Mouse (Mus musculus) heart, embryonic 14.5 days (tissue): ENCODE measurements around the gene Ash1l. TPM values are rescaled to one million over a fixed set of nuclear protein-coding genes. Genes with fewer than 3 reads are reported as not detected.

Source experiments
- ATAC-seq: fragments of 200-750 bp; cut with Nextera tagmentation; 2 replicates; pipeline ENCODE4 v1.8.0; 2017; ENCODE audit warnings: low read depth, moderate TSS enrichment; ENCODE audit not compliant: insufficient number of reproducible peaks, insufficient read depth, low FRiP score
- H3K27ac ChIP-seq, 2 experiments: fragments of 200-500 bp in 1 of 2; fragments of 300-500 bp in 1 of 2; sonication (generic) in 1 of 2; replicated peaks in 1 of 2; 2 replicates each; pipeline ENCODE4 v1.5.1; 2012 to 2014; ENCODE audit warnings: low read depth in 2 of 2, low read length in 2 of 2, control low read depth in 1 of 2, mild to moderate bottlenecking in 1 of 2, mixed read lengths in 1 of 2; ENCODE audit not compliant: control insufficient read depth in 1 of 2, insufficient read depth in 1 of 2
- H3K27me3 ChIP-seq: fragments of 300-500 bp; sonication (generic); 2 replicates; pipeline ENCODE4 v1.6.1; 2014; ENCODE audit warnings: mild to moderate bottlenecking, low read length, control low read depth; ENCODE audit not compliant: control insufficient read depth, insufficient read depth
- H3K36me3 ChIP-seq: fragments of 300-500 bp; sonication (generic); 2 replicates; pipeline ENCODE4 v1.6.1; 2014; ENCODE audit warnings: mild to moderate bottlenecking, control low read depth, low read length, mixed read lengths; ENCODE audit not compliant: control insufficient read depth, insufficient read depth
- H3K4me1 ChIP-seq, 2 experiments: fragments of 200-500 bp in 1 of 2; fragments of 300-500 bp in 1 of 2; sonication (generic) in 1 of 2; 2 replicates each; pipeline ENCODE4 v1.6.1; 2012 to 2014; ENCODE audit warnings: low read length in 2 of 2, control low read depth in 1 of 2, mixed read lengths in 1 of 2; ENCODE audit not compliant: control insufficient read depth in 2 of 2, insufficient read depth in 2 of 2
- H3K4me2 ChIP-seq: fragments of 300-500 bp; sonication (generic); 2 replicates; pipeline ENCODE4 v1.6.1; 2014; ENCODE audit warnings: mild to moderate bottlenecking, low read length
- H3K4me3 ChIP-seq, 2 experiments: fragments of 200-500 bp in 1 of 2; fragments of 300-500 bp in 1 of 2; sonication (generic) in 1 of 2; 2 replicates each; pipeline ENCODE4 v1.5.1; 2012 to 2014; ENCODE audit warnings: low read length in 2 of 2, mild to moderate bottlenecking in 2 of 2, control low read depth in 1 of 2, low read depth in 1 of 2, moderate library complexity in 1 of 2; ENCODE audit not compliant: control insufficient read depth in 1 of 2, insufficient read depth in 1 of 2
- H3K9ac ChIP-seq: fragments of 300-500 bp; sonication (generic); 2 replicates; pipeline ENCODE4 v1.6.1; 2014; ENCODE audit warnings: mild to moderate bottlenecking, low read length
- H3K9me3 ChIP-seq: fragments of 300-500 bp; sonication (generic); 2 replicates; pipeline ENCODE4 v1.6.1; 2016; ENCODE audit warnings: low read length, control low read depth; ENCODE audit not compliant: control insufficient read depth
- WGBS: fragments of 180-500 bp; shearing (Covaris S2); extraction: QIAGEN DNeasy Blood & Tissue Kit; methylation state at CpG from one replicate; pipeline ENCODE4 v1.1.7; 2014; 5-methylcytosine and 5-hydroxymethylcytosine counted together
- polyA plus RNA-seq: library from polyadenylated mRNA; unstranded; fragments of >200 nt; fragmentation: Nextera tagmentation; extraction: Ambion mirVana; gene quantifications from 2 replicates; pipeline ENCODE4 v1.2.1, GENCODE M21; 2014

Ash1l gene
- polyA plus RNA-seq, 1 experiment from 2014 or later = 16.8 TPM

GRCm38 (mm10) chr3:88939749-88940148, 10.7 kb upstream of the Ash1l start:
- no peak overlapping the region for H3K4me3 ChIP-seq
- H3K27ac ChIP-seq = no peak overlapping the region
- H3K9me3 ChIP-seq = no peaks in the 10 kb centered on the region
- no peak overlapping the region for H3K4me2 ChIP-seq
- peaks cover 0 to 4% of the 10 kb centered on the region in 2 experiments; a peak in 1 of 4 replicates for H3K4me1 ChIP-seq
- peaks cover 70% of the 10 kb centered on the region for H3K36me3 ChIP-seq
- 69% methylated on average over 3 of the region's 3 CpGs for WGBS
- no peak overlapping the region for H3K9ac ChIP-seq
- no peaks in the 10 kb centered on the region for H3K27me3 ChIP-seq
- no peak for ATAC-seq

GRCm38 (mm10) chr3:88942316-88942880, 8.0 kb upstream of the Ash1l start:
- Histone ChIP-seq H3K4me3 (no peak overlapping the region), H3K9me3 (no peaks in the 10 kb centered on the region), H3K4me1 (peaks cover 0 to 4% of the 10 kb centered on the region in 2 experiments; a peak in 1 of 4 replicates), H3K9ac (no peak overlapping the region), H3K27me3 (no peaks in the 10 kb centered on the region), H3K36me3 (peaks cover 45% of the 10 kb centered on the region), H3K27ac (no peak overlapping the region), H3K4me2 (no peak overlapping the region)
- no peak for ATAC-seq
- WGBS = 88% methylated on average over 10 of the region's 10 CpGs

GRCm38 (mm10) chr3:88944109-88944508, 6.3 kb upstream of the Ash1l start:
- Histone ChIP-seq H3K4me2 (no peak overlapping the region), H3K9ac (no peak overlapping the region), H3K9me3 (no peaks in the 10 kb centered on the region), H3K27ac (no peak overlapping the region), H3K4me3 (no peak overlapping the region), H3K4me1 (peaks cover 0 to 9% of the 10 kb centered on the region in 2 experiments; a peak in 2 of 4 replicates), H3K36me3 (peaks cover 32% of the 10 kb centered on the region), H3K27me3 (no peaks in the 10 kb centered on the region)
- 91% methylated on average over 4 of the region's 4 CpGs for WGBS
- no peak for ATAC-seq

GRCm38 (mm10) chr3:88949786-88950575, 441 bp upstream of the Ash1l start:
- Histone ChIP-seq H3K27ac (peak overlapping the region; percentile 96 to 100), H3K4me2 (peak overlapping the region; percentile 72), H3K9ac (peak overlapping the region; percentile 97), H3K36me3 (no peaks in the 10 kb centered on the region), H3K27me3 (no peaks in the 10 kb centered on the region), H3K9me3 (no peaks in the 10 kb centered on the region), H3K4me1 (peaks cover 0 to 19% of the 10 kb centered on the region in 2 experiments; a peak in 2 of 4 replicates), H3K4me3 (peak overlapping the region; percentile 64 to 92)
- peak; percentile 91 for ATAC-seq
- under 1% methylated on average over 73 of the region's 92 CpGs for WGBS

- peak overlapping the region; percentile 97 for H3K9ac ChIP-seq
- no peak for ATAC-seq
- H3K36me3 ChIP-seq = no peaks in the 10 kb centered on the region
- H3K27me3 ChIP-seq = no peaks in the 10 kb centered on the region
- H3K27ac ChIP-seq = peak overlapping the region; percentile 98 to 100
- 2% methylated on average over 5 of the region's 5 CpGs for WGBS
- peaks cover 0 to 21% of the 10 kb centered on the region in 2 experiments; a peak in 2 of 4 replicates for H3K4me1 ChIP-seq
- H3K4me3 ChIP-seq = peak overlapping the region; percentile 87 to 92
- H3K9me3 ChIP-seq = no peaks in the 10 kb centered on the region
- H3K4me2 ChIP-seq = peak overlapping the region; percentile 74
Measured at GRCm38 (mm10) chr3:88951327-88951800, 942 bp downstream of the Ash1l start.

GRCm38 (mm10) chr3:88953246-88953645, 2.8 kb downstream of the Ash1l start:
- Histone ChIP-seq H3K9ac (no peak overlapping the region), H3K27me3 (no peaks in the 10 kb centered on the region), H3K27ac (no peak overlapping the region), H3K36me3 (no peaks in the 10 kb centered on the region), H3K4me1 (peaks cover 0 to 28% of the 10 kb centered on the region in 2 experiments; a peak in 2 of 4 replicates), H3K9me3 (no peaks in the 10 kb centered on the region), H3K4me2 (no peak overlapping the region), H3K4me3 (no peak overlapping the region)
- WGBS = 83% methylated on average over 4 of the region's 4 CpGs
- ATAC-seq = no peak

GRCm38 (mm10) chr3:88953736-88954135, 3.3 kb downstream of the Ash1l start:
- Histone ChIP-seq H3K36me3 (no peaks in the 10 kb centered on the region), H3K27ac (no peak overlapping the region), H3K9me3 (no peaks in the 10 kb centered on the region), H3K27me3 (no peaks in the 10 kb centered on the region), H3K9ac (no peak overlapping the region), H3K4me2 (no peak overlapping the region), H3K4me3 (no peak overlapping the region), H3K4me1 (peaks cover 0 to 31% of the 10 kb centered on the region in 2 experiments; a peak in 2 of 4 replicates)
- no peak for ATAC-seq
